Mouse (Mus musculus) WW6 (cell line): ENCODE data around the gene Tnrc6b.

Source experiments
- DNase-seq: peaks from one replicate; pipeline ENCODE4 v3.0.0-alpha.2; 2013; ENCODE audit warnings: low read depth, low spot score

Gene Tnrc6b

GRCm38 (mm10) chr15:80953971-80954370, 242.9 kb downstream of the Tnrc6b start:
- no peak for DNase-seq

- DNase-seq: no peak
Observed at GRCm38 (mm10) chr15:80954861-80955260, 243.7 kb downstream of the Tnrc6b start.

GRCm38 (mm10) chr15:80955836-80956438, 244.8 kb downstream of the Tnrc6b start:
- DNase-seq: no peak

- DNase-seq: no peak
Observed at GRCm38 (mm10) chr15:80969371-80969770, 258.3 kb downstream of the Tnrc6b start.

- DNase-seq: no peak
Observed at GRCm38 (mm10) chr15:80974311-80974710, 263.2 kb downstream of the Tnrc6b start.

- DNase-seq: no peak
Observed at GRCm38 (mm10) chr15:80975666-80976065, 264.6 kb downstream of the Tnrc6b start.

- peak; percentile 74 for DNase-seq
Observed at GRCm38 (mm10) chr15:80977620-80978334, 266.7 kb downstream of the Tnrc6b start, which contains the start of gene Sgsm3. TSS of gene Sgsm3 (plus strand) at chr15:80977765.

GRCm38 (mm10) chr15:80979611-80980010, 268.5 kb downstream of the Tnrc6b start:
- DNase-seq: no peak

GRCm38 (mm10) chr15:80981176-80981575, 270.1 kb downstream of the Tnrc6b start:
- DNase-seq: no peak

GRCm38 (mm10) chr15:80983264-80983663, 272.2 kb downstream of the Tnrc6b start:
- no peak for DNase-seq

GRCm38 (mm10) chr15:80988331-80988730, 277.2 kb downstream of the Tnrc6b start:
- DNase-seq: no peak

GRCm38 (mm10) chr15:80989712-80990111, 278.6 kb downstream of the Tnrc6b start:
- no peak for DNase-seq
